Mouse (Mus musculus): ENCODE measurements around the gene Rps15.

The Rps15 gene

DNA sequence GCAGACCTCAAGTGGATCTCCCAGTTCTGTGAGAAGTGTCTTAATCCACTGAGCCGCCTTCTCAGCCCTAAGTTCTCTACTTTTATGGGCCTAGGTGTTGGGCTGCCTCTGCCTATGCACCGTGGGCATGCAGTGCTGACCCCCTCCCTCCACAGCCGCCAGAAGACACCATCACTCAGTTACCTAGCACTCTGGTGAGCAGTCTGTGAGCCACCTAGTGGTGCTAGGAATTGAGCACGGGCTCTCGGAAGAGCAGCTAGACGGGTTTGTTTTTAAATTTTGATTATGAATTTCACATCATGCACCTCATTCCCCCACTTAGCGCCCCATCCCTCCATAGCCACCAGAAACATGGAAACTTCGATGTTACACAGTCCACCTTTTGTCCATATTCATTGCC lies 3.6 kb upstream of the Rps15 start:
- DNase-seq (ENCODE audit: low read depth, low spot score), result no peak

DNA sequence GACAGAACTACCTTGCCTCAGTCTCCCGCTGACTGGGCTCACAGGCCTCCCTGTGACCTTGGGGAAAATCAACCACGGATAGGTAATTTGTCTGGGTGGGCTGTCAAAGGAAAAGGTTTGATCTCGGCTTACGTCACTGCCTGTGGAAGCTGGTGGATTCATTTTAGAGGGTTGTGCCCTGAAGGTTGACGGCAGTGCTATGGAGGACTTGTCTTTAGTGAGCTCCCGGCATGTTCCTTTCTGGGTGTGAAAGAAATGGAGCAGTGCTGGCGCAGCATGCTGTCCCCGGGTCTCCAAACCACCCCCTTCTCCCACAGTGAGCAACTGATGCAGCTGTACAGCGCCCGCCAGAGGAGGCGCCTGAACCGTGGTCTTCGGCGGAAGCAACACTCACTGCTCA lies 1.1 kb downstream of the Rps15 start:
- DNase-seq (ENCODE audit: low read depth, low spot score), result no peak

DNA sequence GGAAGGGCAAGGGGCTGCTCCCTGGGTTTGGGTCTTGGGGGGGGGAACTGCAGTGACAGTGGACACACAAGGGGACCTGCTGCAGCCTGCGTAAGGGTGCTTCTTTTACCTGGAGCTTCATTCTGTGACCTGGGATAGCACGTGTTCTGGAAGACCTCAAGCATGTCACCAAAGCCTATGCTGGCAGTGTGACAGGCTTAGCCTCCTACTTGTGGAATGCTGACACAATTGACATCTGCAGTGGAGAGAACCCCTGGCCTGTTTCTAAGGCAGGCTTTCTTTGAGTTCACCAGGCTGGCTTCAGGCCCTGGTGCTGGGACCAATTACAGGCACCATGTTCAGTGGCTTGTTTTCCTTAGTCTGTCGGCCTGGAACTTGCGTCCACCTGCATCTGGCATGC lies 2.1 kb downstream of the Rps15 start:
- no peak for DNase-seq (ENCODE audit: low read depth, low spot score)

DNA sequence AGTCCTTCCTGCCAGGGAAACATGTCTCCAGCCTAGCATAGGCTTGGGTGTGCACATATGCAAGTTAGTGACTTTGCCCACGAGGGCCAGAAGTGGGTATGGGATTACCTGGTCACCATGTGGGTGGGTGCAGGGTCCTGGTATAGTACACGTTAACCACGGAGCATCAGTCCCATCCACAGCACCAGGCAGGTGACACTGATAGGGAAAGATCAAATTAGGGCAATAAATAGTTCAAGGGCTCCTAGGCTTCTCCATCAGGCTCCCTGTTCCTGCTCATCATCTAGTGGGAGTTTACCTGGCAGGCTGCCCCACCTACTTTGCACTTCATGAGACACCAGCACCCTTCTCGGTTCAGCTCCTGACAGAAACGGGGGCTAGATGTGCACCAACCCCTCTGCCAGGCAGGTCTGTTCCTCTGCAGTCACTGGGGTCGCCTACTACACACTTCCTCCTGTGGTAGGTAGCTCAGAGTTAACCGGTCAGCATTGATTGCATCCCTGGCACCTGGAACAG lies 2.6 kb downstream of the Rps15 start:
- no peak for DNase-seq (ENCODE audit: low read depth, low spot score)

DNA sequence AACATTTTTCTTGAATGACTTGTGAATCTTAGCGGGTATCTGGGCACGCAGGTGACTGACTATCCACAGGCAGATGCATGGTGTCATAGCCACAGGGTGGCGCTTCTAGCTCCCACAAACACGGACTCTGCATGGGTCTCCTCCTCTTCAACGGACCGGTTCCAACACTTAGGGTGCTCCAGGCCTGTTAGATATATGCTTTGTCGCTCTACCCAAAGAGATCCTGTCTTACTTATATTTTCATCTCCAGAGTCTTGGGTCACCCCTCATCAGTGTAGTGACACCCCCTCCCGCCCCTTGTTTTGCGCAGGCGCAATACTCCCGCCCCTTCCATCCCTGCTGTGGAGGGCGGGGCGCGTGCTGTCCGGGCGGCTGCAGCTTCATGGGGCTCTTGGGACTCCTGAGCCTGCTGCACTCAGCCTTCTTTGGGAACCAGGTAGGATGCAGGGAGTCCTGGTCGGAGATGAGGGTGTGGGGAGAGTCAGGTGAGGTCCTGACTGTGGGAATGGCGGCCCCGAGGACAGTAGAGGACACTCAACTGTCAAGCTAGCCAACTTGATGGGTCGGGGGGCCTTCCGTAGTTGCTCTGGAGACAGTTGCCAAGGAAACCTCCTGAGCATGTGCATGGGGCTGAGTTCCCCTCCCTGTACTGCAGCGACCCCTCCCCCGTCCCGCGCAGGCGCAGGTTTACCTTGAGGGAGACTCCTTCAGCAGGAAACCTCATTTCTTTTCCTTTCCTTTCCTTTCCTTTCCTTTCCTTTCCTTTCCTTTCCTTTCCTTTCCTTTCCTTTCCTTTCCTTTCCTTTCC lies 3.6 kb downstream of the Rps15 start, which contains the start of gene Apc2:
Gene Apc2 (plus strand): TSS at position 360 of the 808 bp plus-strand sequence.
- DNase-seq (ENCODE audit: low read depth, low spot score), result peak; percentile 60

DNA sequence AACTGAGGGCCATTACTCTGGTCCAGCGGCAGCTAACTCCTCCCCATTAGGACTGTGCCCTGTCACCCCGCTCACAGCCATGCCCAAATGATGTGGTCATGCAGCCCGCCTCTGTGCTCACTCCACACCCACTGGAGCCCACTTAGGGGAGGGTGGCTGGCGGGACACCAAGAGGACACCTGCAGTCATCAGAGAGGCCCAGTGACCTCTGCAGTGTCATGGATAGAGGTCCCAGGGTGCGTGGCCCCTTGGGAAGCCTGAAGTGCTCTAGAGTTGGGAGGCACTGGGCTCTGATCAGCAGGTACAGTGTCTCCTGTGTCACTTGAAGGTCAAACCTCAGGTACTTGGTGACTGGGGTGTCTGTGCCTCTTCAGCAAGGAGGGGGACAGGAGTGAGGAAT lies 4.6 kb downstream of the Rps15 start:
- no peak for DNase-seq (ENCODE audit: low read depth, low spot score)

DNA sequence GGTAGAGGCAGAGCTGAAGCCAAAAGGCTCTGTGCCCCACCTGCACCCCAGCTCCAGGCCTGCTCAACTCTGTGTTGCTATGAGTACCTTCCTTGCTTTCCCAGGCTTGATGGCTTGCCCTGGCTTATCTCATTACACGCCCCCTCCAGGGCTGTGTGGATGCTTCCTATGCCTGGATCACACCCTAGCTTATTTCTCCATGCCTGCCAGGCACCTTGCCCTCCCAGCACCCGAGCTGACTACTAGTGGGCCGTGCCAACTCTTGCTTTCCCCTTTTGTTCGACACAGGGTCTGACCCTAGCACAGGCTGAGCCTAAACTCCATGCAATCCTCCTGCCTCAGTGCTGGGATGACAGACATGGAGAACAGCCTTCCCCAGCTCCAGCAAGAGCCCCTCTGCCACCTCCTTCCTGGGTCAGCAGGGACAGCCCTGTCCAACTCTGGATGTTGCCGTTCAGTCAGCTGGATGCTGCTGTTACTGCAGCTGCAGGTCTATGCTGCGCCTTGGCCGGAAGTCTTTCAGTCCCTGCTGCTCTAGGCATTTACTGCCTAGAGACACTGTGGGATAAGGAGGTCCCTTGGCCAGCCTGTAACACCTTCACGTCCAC lies 5.4 kb downstream of the Rps15 start:
- DNase-seq (ENCODE audit: low read depth, low spot score), result no peak

DNA sequence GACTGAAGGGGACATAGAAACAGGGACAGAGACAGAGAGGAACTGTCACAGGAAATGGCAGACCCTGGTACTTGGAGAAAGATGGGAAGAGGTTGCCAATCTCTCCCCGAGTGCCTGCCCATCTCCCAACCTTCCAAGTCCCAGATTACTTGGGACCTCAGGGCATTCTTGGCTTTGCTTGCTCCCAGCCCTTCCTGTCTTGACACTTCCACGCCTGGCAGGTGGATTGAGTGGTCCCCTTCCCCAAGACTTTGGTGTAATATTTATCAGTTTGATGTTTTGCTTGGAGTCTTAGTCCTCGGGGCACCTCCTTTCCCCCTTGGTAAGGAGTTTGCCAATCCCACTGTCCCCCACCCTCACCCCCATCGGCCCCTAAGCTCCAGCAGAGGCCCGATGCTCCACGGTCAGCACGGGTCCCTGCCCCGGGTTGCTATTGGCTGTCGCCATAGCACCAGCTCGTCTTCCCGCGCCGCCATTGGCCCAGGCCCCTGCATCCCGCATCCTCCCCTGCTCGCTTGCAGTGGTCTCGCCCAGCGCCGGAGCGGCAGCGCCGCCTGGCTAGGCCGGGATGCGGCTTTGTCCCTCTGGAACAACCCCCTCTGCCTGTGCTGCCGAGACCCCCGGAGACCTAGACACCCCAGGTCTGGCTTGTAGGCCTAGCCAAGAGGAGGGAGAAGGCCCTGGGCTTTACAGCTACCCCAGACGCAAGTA lies 6.5 kb downstream of the Rps15 start:
- peak; percentile 86 for DNase-seq (ENCODE audit: low read depth, low spot score)

DNA sequence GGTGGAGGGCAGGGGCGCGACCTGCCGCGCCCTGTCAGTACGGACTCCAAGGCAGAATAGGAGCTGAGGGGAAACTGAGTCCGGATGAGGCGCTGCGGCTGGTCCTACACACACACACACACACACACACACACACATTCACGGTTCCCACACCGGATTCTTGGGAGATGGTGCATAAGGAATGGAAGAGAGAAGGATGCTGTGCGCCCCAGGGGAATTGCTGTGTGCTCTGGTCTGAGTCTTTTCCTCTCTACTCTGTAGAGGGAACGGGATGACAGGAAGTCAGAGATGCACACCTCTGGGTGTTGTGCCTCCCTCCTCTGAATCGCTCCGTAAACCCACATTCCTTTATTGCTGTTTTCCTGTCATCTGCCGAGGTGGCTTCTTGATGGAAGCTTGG lies 7.0 kb downstream of the Rps15 start:
- no peak for DNase-seq (ENCODE audit: low read depth, low spot score)

DNA sequence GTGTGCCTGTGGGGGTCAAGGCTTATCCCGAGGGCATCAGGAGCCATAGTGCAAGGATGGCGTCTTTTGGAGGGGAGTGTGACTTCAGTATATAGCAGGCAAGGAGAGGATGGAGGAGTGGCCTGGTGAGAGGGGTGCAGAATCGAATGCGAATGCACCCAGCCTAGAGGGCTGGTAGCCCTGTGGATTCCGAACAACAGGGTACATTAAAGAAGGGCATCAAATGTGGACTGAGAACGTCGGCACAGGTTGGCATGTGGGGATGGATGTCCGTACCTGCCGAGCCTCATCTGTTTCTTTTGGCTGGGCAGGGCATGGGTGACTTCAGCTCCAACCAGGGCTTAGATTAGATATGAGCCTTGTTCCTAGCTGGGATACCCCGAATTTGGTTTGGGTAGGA lies 7.6 kb downstream of the Rps15 start:
- no peak for DNase-seq (ENCODE audit: low read depth, low spot score)

DNA sequence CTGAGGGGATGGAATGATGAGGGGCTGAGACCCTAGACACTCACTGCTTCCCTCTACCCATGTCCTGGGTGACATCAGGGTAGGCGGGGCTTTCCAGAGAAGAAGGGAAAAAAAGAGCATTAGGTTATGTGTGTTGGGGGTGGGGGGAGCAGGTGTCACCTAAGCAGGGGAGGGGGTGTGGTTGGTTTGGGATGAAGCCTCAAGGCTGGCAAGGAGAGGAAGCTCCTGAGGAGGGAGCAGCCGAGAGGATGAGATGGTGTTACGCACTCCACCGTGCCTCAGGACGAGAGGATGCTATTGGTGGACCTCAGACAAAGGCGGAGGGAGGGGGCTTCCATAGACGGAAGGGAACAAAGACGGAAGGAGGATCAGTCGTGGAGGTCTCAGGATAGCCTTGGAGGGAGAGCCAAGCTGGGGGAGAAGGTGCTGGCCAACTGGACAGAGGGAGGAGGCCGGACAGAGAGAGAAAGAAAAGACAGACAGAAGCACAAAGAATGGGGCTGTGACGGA lies 8.5 kb downstream of the Rps15 start:
- no peak for DNase-seq (ENCODE audit: low read depth, low spot score)

DNA sequence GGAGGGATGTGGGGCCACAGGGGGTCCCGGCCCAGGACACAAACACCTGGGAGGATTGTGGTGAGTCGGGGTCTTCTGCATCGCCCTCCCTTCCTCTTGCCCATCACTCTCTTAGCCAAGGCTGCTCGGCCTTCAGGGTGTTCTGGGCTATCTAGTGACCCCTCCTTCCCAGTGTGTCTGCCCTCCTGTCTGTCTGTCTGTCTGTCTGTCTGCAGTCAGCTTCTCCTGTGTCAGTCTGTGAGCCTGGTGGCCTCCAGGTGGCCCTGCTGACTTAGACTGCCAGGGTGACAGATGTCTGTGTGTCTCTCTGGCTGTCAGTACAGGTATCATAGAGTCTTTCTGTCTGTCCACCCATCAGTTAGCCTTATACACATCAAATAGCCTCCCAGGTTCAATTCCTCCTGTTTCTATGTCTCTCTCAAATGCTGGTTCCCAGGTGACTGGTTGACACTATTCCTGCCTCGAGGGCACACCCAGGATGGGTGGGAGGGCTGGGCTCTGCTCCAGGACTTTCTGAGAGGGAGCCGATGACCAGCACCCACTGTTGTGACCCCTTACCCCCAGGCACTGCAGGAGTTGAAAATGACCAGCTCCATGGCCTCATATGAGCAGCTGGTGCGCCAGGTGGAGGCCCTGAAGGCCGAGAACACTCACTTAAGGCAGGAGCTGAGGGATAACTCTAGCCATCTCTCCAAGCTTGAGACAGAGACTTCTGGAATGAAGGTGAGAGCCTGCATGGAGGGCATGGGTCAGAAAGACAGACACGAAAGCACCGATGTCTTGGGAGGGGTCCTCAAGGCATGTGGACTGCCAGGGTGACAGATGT lies 9.2 kb downstream of the Rps15 start:
- DNase-seq (ENCODE audit: low read depth, low spot score), result no peak

DNA sequence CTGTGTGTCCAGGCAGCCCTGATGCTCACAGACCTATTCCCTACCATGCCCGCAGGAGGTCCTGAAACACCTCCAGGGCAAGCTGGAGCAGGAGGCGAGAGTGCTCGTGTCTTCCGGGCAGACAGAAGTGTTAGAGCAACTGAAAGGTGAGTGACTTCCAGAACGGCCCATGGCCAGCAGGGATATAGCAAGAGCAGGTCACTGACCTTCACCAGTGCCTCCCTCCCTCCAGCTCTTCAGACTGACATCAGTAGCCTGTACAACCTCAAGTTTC lies 9.8 kb downstream of the Rps15 start:
- no peak for DNase-seq (ENCODE audit: low read depth, low spot score)

DNA sequence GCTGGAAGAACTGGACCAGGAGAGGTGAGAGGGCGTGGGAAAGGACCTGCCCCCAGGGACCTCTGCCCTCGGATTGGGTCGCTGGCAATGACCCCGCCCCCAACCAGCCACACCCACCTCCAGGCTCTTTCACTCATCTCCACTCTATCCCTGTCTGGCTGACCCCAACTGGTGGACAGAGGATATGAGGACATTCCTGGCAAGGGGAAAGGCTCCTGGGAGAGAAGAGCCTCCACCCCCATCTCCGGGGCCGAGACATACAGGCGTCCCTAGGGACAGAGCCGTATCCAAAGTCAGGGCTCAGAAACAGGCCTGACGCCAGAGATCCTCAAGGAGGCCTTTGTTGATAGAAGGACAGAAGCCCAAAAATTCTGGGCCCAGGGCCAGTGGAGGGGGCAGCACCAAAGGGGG lies 10.2 kb downstream of the Rps15 start:
- no peak for DNase-seq (ENCODE audit: low read depth, low spot score)

DNA sequence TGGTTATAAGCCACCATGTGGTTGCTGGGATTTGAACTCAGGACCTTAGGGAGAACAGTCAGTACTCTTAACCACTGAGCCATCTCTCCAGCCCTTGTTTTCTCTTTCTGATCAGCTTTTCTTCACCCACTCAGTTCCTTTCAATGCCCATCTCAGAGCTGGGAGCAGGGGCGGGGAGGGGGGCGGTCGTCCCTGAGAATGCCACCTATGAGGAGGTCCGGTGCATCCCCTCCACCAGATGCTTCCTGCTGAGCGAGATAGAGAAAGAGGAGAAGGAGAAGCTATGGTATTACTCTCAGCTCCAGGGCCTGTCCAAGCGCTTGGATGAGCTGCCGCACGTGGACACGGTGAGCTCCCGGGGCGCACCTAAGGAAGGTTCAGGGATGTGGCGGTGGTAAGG lies 12.2 kb downstream of the Rps15 start:
- DNase-seq (ENCODE audit: low read depth, low spot score), result no peak

DNA sequence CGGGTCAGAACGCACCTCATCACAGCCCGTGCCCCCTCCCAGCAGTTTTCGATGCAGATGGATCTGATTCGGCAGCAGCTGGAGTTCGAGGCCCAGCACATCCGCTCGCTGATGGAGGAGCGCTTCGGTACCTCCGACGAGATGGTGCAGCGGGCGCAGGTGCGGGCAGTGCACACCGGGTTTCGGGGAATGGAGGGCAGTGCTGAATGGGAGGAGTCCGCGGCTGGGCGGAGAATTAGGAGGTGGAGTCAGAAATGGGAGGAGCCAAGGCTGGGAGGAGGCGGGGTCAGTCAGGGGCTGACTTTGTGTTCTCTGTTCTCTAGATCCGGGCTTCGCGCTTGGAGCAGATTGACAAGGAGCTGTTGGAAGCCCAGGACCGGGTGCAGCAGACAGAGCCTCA lies 12.6 kb downstream of the Rps15 start:
- no peak for DNase-seq (ENCODE audit: low read depth, low spot score)

DNA sequence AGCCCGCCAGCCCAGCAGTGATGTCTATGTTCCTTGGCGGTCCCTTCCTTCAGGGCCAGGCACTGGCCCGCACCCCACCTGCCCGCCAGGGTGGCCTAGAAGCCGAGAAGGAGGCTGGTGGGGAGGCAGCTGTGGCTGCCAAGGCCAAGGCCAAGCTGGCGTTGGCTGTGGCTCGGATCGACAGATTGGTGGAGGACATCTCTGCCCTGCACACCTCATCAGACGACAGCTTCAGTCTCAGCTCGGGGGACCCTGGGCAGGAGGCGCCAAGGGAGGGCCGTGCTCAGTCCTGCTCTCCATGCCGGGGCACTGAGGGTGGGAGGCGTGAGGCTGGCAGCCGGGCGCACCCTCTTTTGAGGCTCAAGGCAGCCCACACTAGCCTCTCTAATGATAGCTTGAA lies 19.3 kb downstream of the Rps15 start:
- no peak for DNase-seq (ENCODE audit: low read depth, low spot score)

DNA sequence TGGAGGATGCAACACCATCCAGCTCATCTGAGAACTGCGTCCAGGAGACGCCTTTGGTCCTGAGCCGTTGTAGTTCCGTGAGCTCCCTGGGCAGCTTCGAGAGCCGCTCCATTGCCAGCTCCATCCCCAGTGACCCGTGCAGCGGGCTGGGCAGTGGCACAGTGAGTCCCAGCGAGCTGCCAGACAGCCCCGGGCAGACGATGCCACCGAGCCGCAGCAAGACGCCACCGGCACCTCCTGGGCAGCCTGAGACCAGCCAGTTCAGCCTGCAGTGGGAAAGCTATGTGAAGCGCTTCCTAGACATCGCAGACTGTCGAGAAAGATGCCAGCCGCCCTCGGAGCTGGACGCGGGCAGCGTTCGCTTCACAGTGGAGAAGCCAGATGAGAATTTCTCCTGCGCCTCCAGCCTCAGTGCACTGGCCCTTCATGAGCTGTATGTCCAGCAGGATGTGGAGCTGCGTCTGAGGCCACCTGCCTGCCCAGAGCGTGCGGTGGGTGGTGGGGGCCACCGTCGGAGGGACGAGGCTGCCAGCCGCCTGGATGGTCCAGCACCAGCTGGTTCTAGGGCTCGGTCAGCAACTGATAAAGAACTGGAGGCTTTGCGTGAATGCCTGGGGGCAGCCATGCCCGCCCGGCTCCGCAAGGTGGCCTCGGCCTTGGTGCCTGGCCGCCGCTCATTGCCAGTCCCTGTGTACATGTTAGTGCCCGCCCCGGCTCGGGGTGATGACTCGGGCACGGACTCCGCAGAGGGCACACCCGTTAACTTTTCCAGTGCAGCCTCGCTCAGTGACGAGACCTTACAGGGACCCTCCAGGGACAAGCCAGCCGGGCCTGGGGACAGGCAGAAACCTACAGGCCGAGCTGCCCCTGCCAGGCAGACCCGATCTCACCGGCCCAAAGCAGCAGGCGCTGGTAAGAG lies 20.6 kb downstream of the Rps15 start:
- DNase-seq (ENCODE audit: low read depth, low spot score), result no peak

DNA sequence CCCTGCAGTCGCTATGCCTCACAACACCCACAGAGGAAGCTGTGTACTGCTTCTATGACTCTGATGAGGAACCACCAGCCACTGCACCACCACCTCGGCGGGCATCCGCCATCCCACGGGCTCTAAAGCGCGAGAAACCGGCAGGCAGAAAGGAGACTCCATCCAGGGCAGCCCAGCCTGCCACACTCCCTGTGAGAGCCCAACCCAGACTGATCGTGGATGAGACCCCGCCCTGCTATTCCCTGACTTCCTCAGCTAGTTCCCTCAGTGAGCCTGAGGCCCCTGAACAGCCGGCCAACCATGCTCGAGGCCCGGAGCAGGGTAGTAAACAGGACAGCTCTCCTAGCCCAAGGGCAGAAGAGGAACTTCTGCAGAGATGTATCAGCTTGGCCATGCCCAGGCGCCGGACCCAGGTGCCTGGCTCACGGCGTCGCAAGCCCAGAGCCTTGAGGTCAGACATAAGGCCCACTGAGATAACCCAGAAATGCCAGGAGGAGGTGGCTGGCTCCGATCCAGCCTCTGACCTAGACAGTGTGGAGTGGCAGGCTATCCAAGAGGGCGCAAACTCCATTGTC lies 21.5 kb downstream of the Rps15 start:
- no peak for DNase-seq (ENCODE audit: low read depth, low spot score)

DNA sequence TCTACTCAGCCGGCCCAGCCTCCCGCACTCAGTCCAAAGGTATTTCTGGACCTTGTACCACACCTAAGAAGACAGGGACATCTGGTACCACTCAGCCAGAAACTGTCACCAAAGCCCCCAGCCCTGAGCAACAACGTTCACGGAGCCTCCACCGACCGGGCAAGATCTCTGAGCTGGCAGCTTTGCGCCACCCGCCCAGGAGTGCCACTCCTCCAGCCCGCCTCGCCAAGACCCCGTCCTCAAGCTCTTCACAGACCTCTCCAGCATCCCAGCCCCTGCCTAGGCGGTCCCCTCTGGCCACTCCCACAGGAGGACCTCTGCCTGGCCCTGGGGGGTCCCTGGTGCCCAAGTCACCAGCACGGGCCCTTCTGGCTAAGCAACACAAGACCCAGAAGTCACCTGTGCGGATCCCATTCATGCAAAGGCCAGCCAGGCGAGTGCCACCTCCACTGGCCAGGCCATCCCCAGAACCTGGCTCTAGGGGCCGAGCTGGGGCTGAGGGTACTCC lies 22.3 kb downstream of the Rps15 start:
- DNase-seq (ENCODE audit: low read depth, low spot score), result no peak
